Mouse (Mus musculus) c-Kit-positive CD71-negative TER-119-negative erythroid progenitor cells, embryonic 14.5 days (primary cell): ENCODE results near the gene Gm26620.

Source experiments
- DNase-seq: peaks from one replicate; pipeline ENCODE4 v3.0.0-alpha.2; 2013; ENCODE audit warnings: low read depth

Gm26620 gene

DNA sequence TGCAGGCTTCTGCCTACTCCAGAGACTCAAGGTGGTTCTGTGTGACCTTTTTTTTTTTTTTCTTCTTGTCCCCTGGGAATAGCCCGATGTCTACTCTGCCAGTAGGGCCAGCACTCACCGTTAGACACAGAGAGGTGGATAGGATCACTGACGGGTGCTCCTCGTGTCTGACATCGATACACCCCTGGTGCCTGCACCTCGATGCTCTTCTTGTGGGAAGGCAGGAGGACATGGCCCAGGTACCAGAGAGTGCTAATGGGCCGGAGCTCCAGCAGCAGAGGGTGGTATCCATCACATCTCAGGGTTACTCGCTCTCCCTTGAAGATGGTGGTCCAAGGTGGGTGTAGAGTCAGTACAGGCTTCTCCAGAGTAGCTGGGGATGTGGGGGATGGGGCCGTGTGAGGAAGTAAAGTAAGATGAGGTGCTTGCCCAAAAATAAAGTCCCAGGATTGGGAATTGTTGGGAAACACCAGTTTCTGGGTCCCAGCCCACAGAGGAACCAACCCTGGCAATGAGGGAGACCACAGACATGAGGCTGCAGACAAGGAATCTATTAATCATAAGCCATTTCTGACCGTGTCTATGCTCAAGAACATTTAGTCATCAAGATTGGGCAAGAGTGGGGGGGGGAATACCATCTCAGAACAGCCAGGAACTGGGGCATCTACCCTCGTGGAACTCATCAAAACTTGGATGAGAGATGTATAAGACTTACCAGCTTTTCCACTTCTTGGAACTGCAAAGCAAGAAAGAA, 27.2 kb downstream of the Gm26620 start:
- DNase-seq, result no peak

DNA sequence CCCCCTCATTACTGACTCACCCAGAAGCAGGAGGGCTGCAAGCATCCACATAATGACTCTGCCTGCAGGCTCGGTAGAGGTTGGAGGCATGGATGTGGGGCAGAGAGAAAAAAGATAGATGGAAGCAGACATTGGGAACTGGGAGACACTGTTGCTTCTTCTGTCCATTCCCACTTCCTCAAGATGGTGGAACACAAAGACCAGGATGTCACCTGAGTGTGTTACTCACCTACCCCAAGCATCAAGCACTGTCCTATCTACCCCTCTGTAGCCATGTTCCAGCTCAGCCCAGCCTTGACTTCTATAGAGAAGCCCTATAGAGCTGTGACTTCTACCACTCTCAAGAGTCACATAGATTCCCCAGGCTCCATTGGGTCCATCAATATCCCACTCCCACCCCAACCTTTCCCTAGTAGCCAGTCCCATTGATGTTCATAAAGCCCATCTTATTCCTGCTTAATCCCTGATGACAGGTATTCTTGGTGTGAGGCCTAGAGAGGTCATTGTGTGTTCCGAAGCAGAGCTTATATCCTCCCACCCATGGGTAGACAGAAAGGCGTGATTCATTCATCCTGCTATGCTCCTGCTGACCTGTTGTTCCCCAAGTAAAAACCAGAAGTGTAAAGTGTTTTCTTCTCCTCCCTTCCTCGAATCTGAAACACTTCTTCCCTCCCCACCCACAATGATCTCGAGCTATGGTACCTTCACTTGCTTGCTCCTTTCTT, 28.2 kb downstream of the Gm26620 start, which contains the start of gene Fcrlb:
Gene Fcrlb (minus strand): TSS at position 51 of the 725 bp plus-strand sequence.
- no peak for DNase-seq

DNA sequence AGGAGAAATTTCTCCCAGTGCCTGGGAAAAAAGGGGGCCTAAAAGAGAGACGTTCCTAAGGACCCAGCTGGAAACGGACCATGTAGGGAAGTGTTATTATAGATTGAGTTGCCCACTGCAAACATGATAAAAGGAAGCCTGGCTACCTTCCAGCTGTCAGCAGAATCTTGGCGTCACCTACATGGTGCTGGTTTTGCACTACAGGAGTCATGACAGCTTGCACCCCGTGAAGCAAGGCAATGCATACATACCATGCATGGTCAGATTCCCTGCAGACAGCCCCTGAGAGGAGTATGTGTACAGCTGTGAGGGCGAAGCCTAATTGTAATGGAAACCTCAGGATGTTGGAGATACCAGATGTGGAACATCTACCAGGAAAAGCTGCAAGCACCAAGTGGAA, 30.8 kb downstream of the Gm26620 start:
- no peak for DNase-seq

DNA sequence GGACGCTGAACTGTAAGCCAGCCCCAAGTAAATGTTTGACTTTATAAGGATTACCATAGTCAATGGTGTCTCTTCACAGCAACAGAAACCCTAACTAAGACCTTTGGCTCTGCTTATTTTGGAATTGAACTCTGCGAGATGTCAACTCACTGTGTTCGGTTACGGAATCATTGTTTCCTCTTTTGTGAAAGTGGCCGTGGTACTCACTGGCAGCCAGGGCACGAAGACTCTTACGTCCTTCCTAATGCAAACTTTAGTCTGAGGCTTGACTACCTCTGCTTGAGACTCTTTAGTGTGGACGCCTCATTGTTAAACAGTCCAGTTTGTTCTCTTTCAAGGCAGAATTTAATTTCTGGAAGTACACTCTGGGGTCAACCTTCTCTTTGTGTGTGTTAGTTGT, 34.4 kb downstream of the Gm26620 start:
- no peak for DNase-seq

DNA sequence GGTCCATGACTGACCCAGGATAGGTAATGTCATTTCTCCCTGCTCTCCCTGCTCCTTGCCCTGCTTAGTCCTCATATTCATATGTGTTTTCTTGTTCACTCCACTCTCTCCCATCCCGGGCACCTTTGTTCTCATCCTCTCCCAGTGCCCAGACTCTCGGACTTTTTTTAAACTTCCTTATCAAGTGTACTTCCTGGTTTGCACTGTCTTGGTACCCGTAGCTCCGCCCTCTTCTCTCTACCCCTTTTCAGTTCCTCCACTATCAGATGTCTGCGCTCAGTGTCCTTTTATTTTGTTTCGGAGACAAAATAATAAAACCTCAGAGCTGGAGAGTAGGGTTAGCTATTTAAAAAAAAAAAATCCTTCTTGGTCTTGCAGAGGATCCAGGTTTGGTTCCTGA, 39.6 kb downstream of the Gm26620 start:
- no peak for DNase-seq

DNA sequence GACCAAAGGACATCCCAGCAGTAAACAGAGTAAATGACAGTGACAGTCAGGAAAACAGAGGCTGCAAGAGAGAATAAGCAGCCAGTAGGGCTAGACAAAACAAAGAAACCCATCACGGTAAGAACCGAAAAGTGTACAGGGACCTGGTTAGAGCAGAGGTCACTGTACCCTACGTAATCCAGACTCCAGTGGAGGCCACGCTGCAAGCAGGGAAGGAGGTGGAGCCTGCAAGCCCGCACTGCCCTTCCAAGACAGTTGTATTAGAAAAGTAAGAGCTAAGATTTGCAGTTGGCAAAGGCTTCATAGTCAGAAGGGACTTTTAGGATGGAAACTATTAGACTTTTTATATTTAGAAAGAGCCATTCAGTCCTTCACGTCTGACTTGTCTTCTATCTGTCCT, 42.1 kb downstream of the Gm26620 start:
- no peak for DNase-seq

DNA sequence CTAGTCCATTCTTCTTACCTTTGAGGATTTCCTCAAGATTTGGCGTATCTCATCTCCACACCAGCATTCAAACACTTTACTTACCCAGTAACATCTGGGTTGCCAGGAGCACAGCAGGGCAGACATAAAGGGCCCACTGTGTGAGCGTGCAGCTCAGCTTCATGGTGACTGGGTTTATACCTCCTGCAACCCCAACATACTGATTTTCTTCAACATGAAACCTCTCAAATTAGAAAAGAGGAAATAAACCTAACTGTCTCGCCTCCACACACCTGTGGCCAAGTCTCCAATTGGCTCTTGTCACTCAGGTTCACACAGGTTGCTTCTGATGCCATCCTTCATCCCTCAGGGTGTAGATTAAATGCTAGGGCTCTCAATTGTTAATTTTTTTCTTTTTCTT, 42.5 kb downstream of the Gm26620 start, which contains the start of gene Fcrla:
Gene Fcrla (minus strand): TSS at position 206 of the 400 bp plus-strand sequence.
- DNase-seq, result no peak

DNA sequence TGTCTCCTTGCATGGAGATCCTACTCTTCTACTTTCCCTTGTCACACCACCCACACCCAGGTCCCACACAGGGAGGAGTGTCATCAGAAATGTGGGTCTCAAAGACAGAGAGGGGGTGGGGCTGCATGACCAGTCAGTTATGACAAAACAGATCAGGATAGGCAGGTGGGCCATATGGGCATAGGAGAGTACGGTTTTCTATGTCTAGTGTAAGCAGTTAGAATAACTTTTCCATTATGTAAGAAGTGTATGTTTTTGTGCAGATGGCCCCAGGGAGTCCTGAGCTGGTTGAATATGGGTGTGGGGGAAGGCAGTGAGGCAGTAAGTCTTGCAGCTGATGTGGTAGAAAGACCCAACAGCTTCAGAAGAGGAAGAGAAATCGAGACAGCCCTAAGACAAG, 43.6 kb downstream of the Gm26620 start:
- no peak for DNase-seq

DNA sequence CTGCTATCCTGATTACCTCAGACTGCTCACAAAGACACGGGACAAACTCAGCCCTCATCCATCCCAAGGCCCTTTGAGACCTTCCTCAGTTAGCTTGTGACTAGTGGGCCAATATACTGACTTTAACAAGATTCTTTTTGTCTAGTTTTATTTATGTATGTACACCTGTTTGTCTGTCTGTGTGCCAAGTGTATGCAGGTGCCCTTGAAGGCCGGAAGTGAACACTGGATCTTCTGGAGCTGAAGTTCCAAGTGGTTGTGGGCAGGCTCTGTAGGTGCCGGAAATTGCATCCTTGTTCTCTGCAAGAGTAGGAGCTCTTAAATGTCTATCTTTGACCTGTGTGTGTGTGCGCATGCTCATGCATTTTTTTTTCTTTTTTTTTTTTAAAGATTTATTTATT, 44.4 kb downstream of the Gm26620 start:
- DNase-seq, result no peak

DNA sequence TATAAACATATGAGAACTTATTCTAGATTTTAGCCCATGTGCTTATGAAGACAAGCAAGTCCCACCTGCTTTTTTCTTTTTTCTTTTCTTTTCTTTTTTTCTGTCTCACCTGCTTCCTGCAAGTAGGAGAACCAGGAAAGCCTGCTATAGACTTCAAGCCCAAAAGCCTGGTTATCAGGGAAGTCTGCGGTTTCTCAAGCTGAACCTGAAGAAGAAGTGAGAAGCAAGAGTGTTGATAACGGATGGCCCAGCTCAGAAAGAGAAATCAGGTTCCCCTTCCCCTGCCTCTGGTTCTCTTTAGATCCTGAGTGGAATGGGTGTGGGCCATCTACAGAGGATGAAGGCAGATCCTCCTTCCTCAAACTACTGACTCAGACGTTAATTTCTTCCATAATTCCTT, 47.2 kb downstream of the Gm26620 start:
- DNase-seq, result no peak

DNA sequence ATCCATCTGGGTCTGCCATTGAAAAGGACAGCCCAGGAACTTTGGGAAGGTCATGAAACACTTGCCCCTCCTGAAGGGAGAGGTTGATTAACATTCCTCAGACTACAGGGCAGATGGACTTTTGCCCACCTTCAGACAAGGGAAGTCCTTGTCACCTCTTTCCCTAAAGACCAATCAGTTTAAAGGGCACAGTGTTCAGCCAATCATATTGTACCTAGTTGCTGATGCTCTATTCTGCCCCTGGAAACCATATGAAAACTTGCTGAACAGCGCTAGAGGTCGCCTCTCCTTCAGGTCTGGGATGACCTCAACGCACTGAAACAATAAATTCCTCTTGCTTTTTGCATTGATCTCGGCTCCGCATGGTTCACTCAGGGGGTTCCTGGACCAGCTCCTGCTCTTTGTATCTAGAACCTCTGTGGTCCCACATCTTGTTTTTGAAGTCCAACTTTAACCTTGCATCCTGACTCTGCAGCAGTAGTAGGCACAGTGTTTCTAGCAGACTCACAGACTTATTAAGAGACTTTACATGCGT, 48.6 kb downstream of the Gm26620 start:
- DNase-seq, result no peak

DNA sequence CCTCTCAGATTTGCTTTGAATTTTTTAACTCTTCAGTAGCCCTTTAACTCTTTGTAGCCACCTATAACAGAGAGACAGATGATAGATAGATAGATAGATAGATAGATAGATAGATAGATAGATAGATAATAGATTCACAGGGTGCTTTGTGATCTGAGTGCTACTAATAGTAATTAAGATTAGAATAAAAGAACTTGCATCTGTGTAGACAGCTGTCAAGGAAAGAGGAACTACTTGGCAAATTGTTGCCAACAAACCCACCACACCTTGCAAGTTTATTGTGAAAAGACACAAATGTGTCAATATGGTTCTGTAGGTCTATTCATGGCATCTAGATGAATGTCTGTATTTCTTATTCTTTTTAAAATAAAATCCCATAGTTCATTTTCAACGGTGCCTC, 49.1 kb downstream of the Gm26620 start:
- DNase-seq, result no peak

DNA sequence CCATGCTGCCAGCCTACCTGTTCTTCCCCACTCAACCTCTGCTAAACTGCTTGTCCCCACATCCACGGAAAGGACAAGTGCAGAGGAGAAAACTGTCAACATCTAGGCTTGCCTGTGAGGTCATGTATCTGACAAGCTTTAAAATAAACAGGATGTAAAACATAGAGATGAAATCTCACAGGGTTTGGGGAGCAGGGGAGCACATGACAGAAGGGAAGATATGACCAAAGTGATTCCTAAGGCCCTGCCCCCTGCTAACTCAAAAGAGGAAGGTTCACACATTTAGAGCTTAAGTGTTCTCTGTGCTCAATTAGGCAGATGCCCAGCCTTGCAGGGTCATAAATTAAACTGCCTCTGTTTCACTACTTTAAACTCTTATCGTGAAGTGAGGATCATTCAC, 49.5 kb downstream of the Gm26620 start:
- no peak for DNase-seq
